Mouse (Mus musculus) midbrain, embryonic 12.5 days (tissue): ENCODE measurements around the gene Usp16. TPM values are rescaled to one million over a fixed set of nuclear protein-coding genes. Genes with fewer than 3 reads are reported as not detected.
A peak's percentile ranks its signal among the peaks of the same experiment; 100 is the strongest.
"Not testable (repeated sequence)": the region's sequence is repeated elsewhere in the genome, so short reads cannot be mapped to it uniquely, and the experiment has no call there.

ENCODE experiments used
- ATAC-seq: fragments of 200-750 bp; cut with Nextera tagmentation; 2 replicates; pipeline ENCODE4 v1.8.0; 2017; ENCODE audit warnings: low read depth, moderate TSS enrichment, moderate library complexity; ENCODE audit not compliant: low FRiP score
- H3K27ac ChIP-seq: fragments of 300-500 bp; sonication (generic); replicated peaks from 2 replicates; pipeline ENCODE4 v1.5.1; 2016; ENCODE audit warnings: mild to moderate bottlenecking
- H3K27me3 ChIP-seq: fragments of 300-500 bp; sonication (generic); 2 replicates; pipeline ENCODE4 v1.6.1; 2016; ENCODE audit warnings: mild to moderate bottlenecking
- H3K36me3 ChIP-seq: fragments of 300-500 bp; sonication (generic); 2 replicates; pipeline ENCODE4 v1.6.1; 2016
- H3K4me1 ChIP-seq: fragments of 300-500 bp; sonication (generic); 2 replicates; pipeline ENCODE4 v1.6.1; 2016
- H3K4me2 ChIP-seq: fragments of 300-500 bp; sonication (generic); replicated peaks from 2 replicates; pipeline ENCODE4 v1.6.1; 2016; ENCODE audit warnings: mild to moderate bottlenecking, moderate library complexity
- H3K4me3 ChIP-seq: fragments of 300-500 bp; sonication (generic); 2 replicates; pipeline ENCODE4 v1.5.1; 2016; ENCODE audit warnings: mild to moderate bottlenecking
- H3K9ac ChIP-seq: fragments of 300-500 bp; sonication (generic); replicated peaks from 2 replicates; pipeline ENCODE4 v1.6.1; 2016; ENCODE audit warnings: mild to moderate bottlenecking, moderate library complexity
- H3K9me3 ChIP-seq: fragments of 300-500 bp; sonication (generic); 2 replicates; pipeline ENCODE4 v1.6.1; 2016; ENCODE audit warnings: mild to moderate bottlenecking
- WGBS: fragments of 180-500 bp; shearing (Covaris S2); methylation state at CpG from one replicate; pipeline ENCODE4 v1.1.7; 2016; 5-methylcytosine and 5-hydroxymethylcytosine counted together
- polyA plus RNA-seq: library from polyadenylated mRNA; unstranded; fragments of >200 nt; fragmentation: Nextera tagmentation; extraction: Ambion mirVana; gene quantifications from 2 replicates; pipeline ENCODE4 v1.2.1, GENCODE M21; 2016

Gene Usp16
- polyA plus RNA-seq, 1 experiment from 2014 or later = 41.2 TPM

- H3K4me2 ChIP-seq, H3K27ac ChIP-seq, H3K9ac ChIP-seq, H3K9me3 ChIP-seq, H3K27me3 ChIP-seq, H3K4me3 ChIP-seq, ATAC-seq: not testable (repeated sequence)
- 95% methylated on average over 12 of the region's 12 CpGs for WGBS
- peaks cover 67% of the 10 kb centered on the region for H3K36me3 ChIP-seq
- peaks cover 20% of the 10 kb centered on the region for H3K4me1 ChIP-seq
These were observed 37.8 kb downstream of the Usp16 start for GRCm38 (mm10) chr16:87492191-87492792.

- H3K4me3 ChIP-seq = peak overlapping the region; percentile 89
- peak overlapping the region; percentile 93 for H3K9ac ChIP-seq
- no peak for ATAC-seq
- H3K4me2 ChIP-seq = peak overlapping the region; percentile 77
- under 1% methylated on average over 39 of the region's 39 CpGs for WGBS
- peaks cover 20% of the 10 kb centered on the region for H3K4me1 ChIP-seq
- no peaks in the 10 kb centered on the region for H3K9me3 ChIP-seq
- peaks cover 39% of the 10 kb centered on the region for H3K36me3 ChIP-seq
- peak overlapping the region; percentile 81 for H3K27ac ChIP-seq
- no peaks in the 10 kb centered on the region for H3K27me3 ChIP-seq
These were observed 40.6 kb downstream of the Usp16 start for GRCm38 (mm10) chr16:87494955-87495655.

- Histone ChIP-seq H3K36me3 (peaks cover 31% of the 10 kb centered on the region), H3K27me3 (no peaks in the 10 kb centered on the region), H3K4me3 (peak within 1 kb of the TSS; percentile 89), H3K27ac (peak within 1 kb of the TSS; percentile 81), H3K4me2 (peak within 1 kb of the TSS; percentile 77), H3K4me1 (peaks cover 20% of the 10 kb centered on the region), H3K9ac (peak within 1 kb of the TSS; percentile 93), H3K9me3 (no peaks in the 10 kb centered on the region)
- ATAC-seq = peak; percentile 95
- WGBS = under 1% methylated on average over 48 of the region's 48 CpGs
These were observed 41.4 kb downstream of the Usp16 start, which contains the start of gene Cct8 for GRCm38 (mm10) chr16:87495716-87496447. TSS of gene Cct8 (minus strand) at chr16:87495873.

GRCm38 (mm10) chr16:87496728-87497127 is 42.2 kb downstream of the Usp16 start:
- no peaks in the 10 kb centered on the region for H3K27me3 ChIP-seq
- peaks cover 23% of the 10 kb centered on the region for H3K36me3 ChIP-seq
- peak overlapping the region; percentile 89 for H3K4me3 ChIP-seq
- ATAC-seq = no peak
- H3K9me3 ChIP-seq = no peaks in the 10 kb centered on the region
- H3K27ac ChIP-seq = no peak overlapping the region
- peak overlapping the region; percentile 77 for H3K4me2 ChIP-seq
- peaks cover 20% of the 10 kb centered on the region for H3K4me1 ChIP-seq
- WGBS = 89% methylated on average over 2 of the region's 2 CpGs
- H3K9ac ChIP-seq = no peak overlapping the region

- Histone ChIP-seq H3K9me3 (no peaks in the 10 kb centered on the region), H3K4me1 (peaks cover 20% of the 10 kb centered on the region), H3K27ac (no peak overlapping the region), H3K36me3 (peaks cover 18% of the 10 kb centered on the region), H3K27me3 (no peaks in the 10 kb centered on the region), H3K4me2 (no peak overlapping the region), H3K4me3 (no peak overlapping the region), H3K9ac (no peak overlapping the region)
- WGBS = 86% methylated on average over 6 of the region's 6 CpGs
- no peak for ATAC-seq
These were observed 42.7 kb downstream of the Usp16 start for GRCm38 (mm10) chr16:87497171-87497570.

GRCm38 (mm10) chr16:87499556-87499955 is 45.1 kb downstream of the Usp16 start:
- WGBS = 66% methylated on average over 6 of the region's 6 CpGs
- peaks cover 10% of the 10 kb centered on the region for H3K4me1 ChIP-seq
- ATAC-seq = no peak
- no peaks in the 10 kb centered on the region for H3K27me3 ChIP-seq
- H3K36me3 ChIP-seq = no peaks in the 10 kb centered on the region
- H3K9me3 ChIP-seq = no peaks in the 10 kb centered on the region
- no peak overlapping the region for H3K4me2 ChIP-seq
- no peak overlapping the region for H3K27ac ChIP-seq
- no peak overlapping the region for H3K4me3 ChIP-seq
- no peak overlapping the region for H3K9ac ChIP-seq

- Histone ChIP-seq H3K27me3 (no peaks in the 10 kb centered on the region), H3K4me2 (no peak overlapping the region), H3K4me3 (no peak overlapping the region), H3K36me3 (no peaks in the 10 kb centered on the region), H3K9ac (no peak overlapping the region), H3K9me3 (no peaks in the 10 kb centered on the region), H3K27ac (no peak overlapping the region), H3K4me1 (peaks cover 7% of the 10 kb centered on the region; the same call in 1 of the 2 replicates)
- WGBS = 68% methylated on average over 13 of the region's 13 CpGs
- ATAC-seq = no peak
These were observed 47.0 kb downstream of the Usp16 start for GRCm38 (mm10) chr16:87501304-87502078.

GRCm38 (mm10) chr16:87511706-87512105 is 57.2 kb downstream of the Usp16 start:
- Histone ChIP-seq H3K9me3 (no peaks in the 10 kb centered on the region), H3K4me1 (no peaks in the 10 kb centered on the region), H3K27me3 (no peaks in the 10 kb centered on the region), H3K4me3 (no peak overlapping the region), H3K4me2 (no peak overlapping the region), H3K36me3 (no peaks in the 10 kb centered on the region), H3K27ac (no peak overlapping the region), H3K9ac (no peak overlapping the region)
- no peak for ATAC-seq
- WGBS = 72% methylated on average over 5 of the region's 5 CpGs

GRCm38 (mm10) chr16:87512331-87512730 is 57.8 kb downstream of the Usp16 start:
- Histone ChIP-seq H3K9me3 (no peaks in the 10 kb centered on the region), H3K4me2 (no peak overlapping the region), H3K4me1 (no peaks in the 10 kb centered on the region), H3K4me3 (no peak overlapping the region), H3K36me3 (no peaks in the 10 kb centered on the region), H3K27me3 (no peaks in the 10 kb centered on the region), H3K9ac (no peak overlapping the region), H3K27ac (no peak overlapping the region)
- 95% methylated on average over 14 of the region's 14 CpGs for WGBS
- ATAC-seq = no peak

GRCm38 (mm10) chr16:87524228-87524627 is 69.7 kb downstream of the Usp16 start:
- no peak for ATAC-seq
- Histone ChIP-seq H3K27ac (no peak overlapping the region), H3K9ac (no peak overlapping the region), H3K36me3 (no peaks in the 10 kb centered on the region), H3K4me3 (no peak overlapping the region), H3K4me2 (no peak overlapping the region), H3K9me3 (no peaks in the 10 kb centered on the region), H3K27me3 (no peaks in the 10 kb centered on the region), H3K4me1 (no peaks in the 10 kb centered on the region; the same call in 1 of the 2 replicates)
- WGBS = 90% methylated on average over 5 of the region's 5 CpGs

- H3K36me3 ChIP-seq = no peaks in the 10 kb centered on the region
- no peak for ATAC-seq
- 70% methylated on average over 8 of the region's 8 CpGs for WGBS
These were observed 73.2 kb downstream of the Usp16 start for GRCm38 (mm10) chr16:87527553-87528249.

More at GRCm38 (mm10) chr16:87527553-87528249, 73.2 kb downstream of the Usp16 start:
- H3K4me3 ChIP-seq = no peak overlapping the region
- H3K4me1 ChIP-seq = no peaks in the 10 kb centered on the region; the same call in 1 of the 2 replicates
- no peaks in the 10 kb centered on the region for H3K9me3 ChIP-seq
- no peak overlapping the region for H3K9ac ChIP-seq
- H3K4me2 ChIP-seq = no peak overlapping the region
- H3K27ac ChIP-seq = no peak overlapping the region
- no peaks in the 10 kb centered on the region for H3K27me3 ChIP-seq
